Mouse (Mus musculus): ENCODE results near the gene Pcsk7. TPM values are rescaled to one million over a fixed set of nuclear protein-coding genes. Genes with fewer than 3 reads are reported as not detected.

Pcsk7 gene
- polyA plus RNA-seq, 1 experiment = 17.2 TPM

DNA sequence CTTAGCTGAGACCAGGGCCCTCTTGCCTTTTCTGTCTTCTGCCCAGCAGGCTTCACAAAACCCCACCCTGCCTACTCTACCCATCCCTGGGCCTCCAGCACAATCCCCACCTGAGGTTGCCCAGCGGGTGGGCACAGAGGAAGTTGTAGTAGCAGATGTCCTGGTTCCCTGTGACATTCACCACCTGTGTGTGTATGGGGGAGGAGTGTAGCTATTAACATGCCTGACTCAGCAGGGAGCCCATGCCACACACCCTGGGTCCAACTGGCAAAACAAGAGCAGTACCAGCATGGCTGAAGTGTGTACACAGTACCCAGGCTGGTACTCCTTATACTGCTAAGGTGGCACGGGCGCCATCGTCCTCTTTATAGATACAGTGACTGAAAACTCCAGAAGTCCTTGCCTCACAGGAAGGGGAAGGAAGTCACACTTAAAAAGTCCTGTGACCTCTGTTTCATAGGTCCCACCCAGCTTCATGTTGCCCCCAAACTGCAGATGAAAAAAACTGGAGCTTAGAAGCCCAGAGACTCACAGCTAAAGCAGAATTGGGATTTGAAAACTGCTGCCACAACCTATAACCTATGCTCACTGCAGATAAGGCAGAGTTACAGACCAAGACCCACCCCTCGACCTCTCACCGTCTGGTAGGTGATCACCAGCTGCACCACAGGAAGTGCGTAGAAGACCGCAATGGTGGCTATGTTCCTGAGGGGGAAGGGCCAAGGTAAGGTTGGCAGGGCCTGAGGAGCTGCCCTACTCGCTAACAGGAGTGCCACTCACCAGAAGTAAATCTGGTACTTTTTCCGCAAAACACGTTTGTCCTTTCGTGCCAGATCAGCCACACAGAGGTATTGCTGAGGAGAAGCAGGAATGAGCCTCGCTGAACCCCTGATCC lies 38.5 kb downstream of the Pcsk7 start:
- Histone ChIP-seq H3ac (ENCODE audit: control insufficient read depth, insufficient read length) (no peak overlapping the region), H3K36me3 (ENCODE audit: control insufficient read depth, insufficient read depth) (peaks cover 17% of the 10 kb centered on the region), H3K27me3 (ENCODE audit: control insufficient read depth, insufficient read depth, insufficient read length) (no peaks in the 10 kb centered on the region), H3K79me2 (ENCODE audit: control insufficient read depth, insufficient read depth) (no peaks in the 10 kb centered on the region), H3K4me2 (ENCODE audit: low read depth) (no peak overlapping the region), H3K4me3 (no peak overlapping the region)
- no peak for TF ChIP-seq MYOG (IDR thresholded peaks at IDR 0.05; ENCODE audit: control insufficient read depth in 1 of 3, insufficient read depth in 1 of 3, insufficient read length in 2 of 3, low read depth in 2 of 3)
- TF ChIP-seq SRF (IDR thresholded peaks at IDR 0.05; ENCODE audit: control insufficient read depth, insufficient read length, low read depth) = no peak
- no peak for TF ChIP-seq TCF3 (IDR thresholded peaks at IDR 0.05; ENCODE audit: insufficient read length, low read depth)
- no peak for TF ChIP-seq MAX (IDR thresholded peaks at IDR 0.05; ENCODE audit: low read depth)
- TF ChIP-seq USF1 (IDR thresholded peaks at IDR 0.05; ENCODE audit: low read depth) = no peak
- TF ChIP-seq REST (IDR thresholded peaks at IDR 0.05; ENCODE audit: insufficient read depth, insufficient read length) = no peak
- TF ChIP-seq TCF12 (IDR thresholded peaks at IDR 0.05; ENCODE audit: insufficient read depth, poor library complexity, severe bottlenecking) = no peak
- TF ChIP-seq MYOD1 (IDR thresholded peaks at IDR 0.05; ENCODE audit: control insufficient read depth in 1 of 3, insufficient read length in 2 of 3, low read depth in 2 of 3) = no peak
- no peak for TF ChIP-seq POLR2A (IDR thresholded peaks at IDR 0.05; ENCODE audit: insufficient read length, low read depth)
- TF ChIP-seq CEBPB (IDR thresholded peaks at IDR 0.05; ENCODE audit: insufficient read depth, poor library complexity, severe bottlenecking) = no peak

DNA sequence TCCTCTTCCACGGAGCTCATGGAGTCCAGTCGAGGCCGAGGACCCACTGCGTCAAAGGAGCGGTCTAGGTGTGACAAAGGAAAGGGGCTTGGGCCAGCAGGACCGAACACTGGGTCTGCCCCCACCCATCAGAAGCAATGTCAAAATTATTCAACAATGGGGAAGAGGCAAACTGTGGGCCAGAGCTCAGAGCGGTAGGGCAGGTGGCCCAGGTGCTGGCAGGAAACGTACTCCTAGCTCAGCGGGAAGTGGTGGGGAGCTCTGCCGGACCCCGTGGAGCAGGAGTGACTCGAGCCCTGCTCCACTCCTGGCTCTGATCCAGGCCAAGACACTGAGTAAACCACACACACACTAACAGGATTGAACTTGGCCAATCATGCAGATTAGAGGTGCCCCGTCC lies 39.4 kb downstream of the Pcsk7 start:
- Histone ChIP-seq H3K4me3 (no peak overlapping the region), H3ac (ENCODE audit: control insufficient read depth, insufficient read length) (no peak overlapping the region), H3K36me3 (ENCODE audit: control insufficient read depth, insufficient read depth) (peaks cover 27% of the 10 kb centered on the region), H3K27me3 (ENCODE audit: control insufficient read depth, insufficient read depth, insufficient read length) (no peaks in the 10 kb centered on the region), H3K79me2 (ENCODE audit: control insufficient read depth, insufficient read depth) (no peaks in the 10 kb centered on the region), H3K4me2 (ENCODE audit: low read depth) (no peak overlapping the region)
- TF ChIP-seq CEBPB (IDR thresholded peaks at IDR 0.05; ENCODE audit: insufficient read depth, poor library complexity, severe bottlenecking) (no peak), POLR2AphosphoS2 (IDR thresholded peaks at IDR 0.05; ENCODE audit: insufficient read length, low read depth) (no peak), MYOG (IDR thresholded peaks at IDR 0.05; ENCODE audit: control insufficient read depth in 1 of 3, insufficient read depth in 1 of 3, insufficient read length in 2 of 3, low read depth in 2 of 3) (no peak), SRF (IDR thresholded peaks at IDR 0.05; ENCODE audit: control insufficient read depth, insufficient read length, low read depth) (no peak), POLR2A (IDR thresholded peaks at IDR 0.05; ENCODE audit: insufficient read length, low read depth) (no peak), USF1 (IDR thresholded peaks at IDR 0.05; ENCODE audit: low read depth) (no peak), TCF3 (IDR thresholded peaks at IDR 0.05; ENCODE audit: insufficient read length, low read depth) (no peak), REST (IDR thresholded peaks at IDR 0.05; ENCODE audit: insufficient read depth, insufficient read length) (no peak), MYOD1 (IDR thresholded peaks at IDR 0.05; ENCODE audit: control insufficient read depth in 1 of 3, insufficient read length in 2 of 3, low read depth in 2 of 3) (no peak), MAX (IDR thresholded peaks at IDR 0.05; ENCODE audit: low read depth) (no peak), TCF12 (IDR thresholded peaks at IDR 0.05; ENCODE audit: insufficient read depth, poor library complexity, severe bottlenecking) (no peak)

DNA sequence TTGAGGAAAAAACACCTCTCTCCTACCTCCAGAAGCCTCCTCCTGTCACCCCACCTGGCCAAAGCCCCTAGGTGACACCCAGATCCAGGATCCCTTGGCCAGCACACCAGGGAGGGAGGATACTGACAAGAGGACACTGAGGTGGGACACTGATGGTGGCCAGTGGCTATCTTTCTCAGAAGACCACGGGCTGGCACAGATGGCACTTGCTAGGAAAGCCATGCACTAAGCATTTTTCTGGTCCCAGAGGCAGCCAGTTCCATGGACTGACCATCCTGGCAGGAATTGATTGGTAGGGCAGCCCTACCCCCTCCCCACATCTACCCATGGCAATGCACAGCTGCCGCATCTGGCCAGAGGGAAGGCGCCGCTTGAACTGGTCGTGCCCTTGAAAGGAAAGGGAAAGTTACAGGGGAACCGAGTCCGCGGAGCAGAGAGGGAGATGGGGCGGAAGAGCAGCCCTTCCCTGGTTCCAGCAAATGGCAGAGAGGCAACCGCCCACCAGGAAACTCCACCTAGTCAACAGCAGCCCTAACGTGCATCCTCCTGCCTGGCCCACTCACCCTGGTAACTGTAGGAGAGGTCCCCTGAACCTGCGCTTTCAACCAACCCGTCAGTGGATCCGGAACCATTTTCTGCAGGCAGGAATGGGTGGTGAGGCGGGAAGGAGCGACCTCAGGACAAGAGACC lies 40.0 kb downstream of the Pcsk7 start:
- peaks cover 27% of the 10 kb centered on the region for H3K36me3 ChIP-seq (ENCODE audit: control insufficient read depth, insufficient read depth)
- H3K4me3 ChIP-seq = no peak overlapping the region
- H3K27me3 ChIP-seq (ENCODE audit: control insufficient read depth, insufficient read depth, insufficient read length) = no peaks in the 10 kb centered on the region
- no peaks in the 10 kb centered on the region for H3K79me2 ChIP-seq (ENCODE audit: control insufficient read depth, insufficient read depth)
- no peak overlapping the region for H3K4me2 ChIP-seq (ENCODE audit: low read depth)
- TF ChIP-seq MAX (IDR thresholded peaks at IDR 0.05; ENCODE audit: low read depth) = no peak
- TF ChIP-seq CEBPB (IDR thresholded peaks at IDR 0.05; ENCODE audit: insufficient read depth, poor library complexity, severe bottlenecking) = no peak
- TF ChIP-seq POLR2AphosphoS2 (IDR thresholded peaks at IDR 0.05; ENCODE audit: insufficient read length, low read depth) = no peak
- TF ChIP-seq MYOD1 (IDR thresholded peaks at IDR 0.05; ENCODE audit: control insufficient read depth in 1 of 3, insufficient read length in 2 of 3, low read depth in 2 of 3) = no peak
- TF ChIP-seq POLR2A (IDR thresholded peaks at IDR 0.05; ENCODE audit: insufficient read length, low read depth) = no peak
- no peak for TF ChIP-seq MYOG (IDR thresholded peaks at IDR 0.05; ENCODE audit: control insufficient read depth in 1 of 3, insufficient read depth in 1 of 3, insufficient read length in 2 of 3, low read depth in 2 of 3)
- TF ChIP-seq USF1 (IDR thresholded peaks at IDR 0.05; ENCODE audit: low read depth) = no peak
- TF ChIP-seq TCF12 (IDR thresholded peaks at IDR 0.05; ENCODE audit: insufficient read depth, poor library complexity, severe bottlenecking) = no peak
- TF ChIP-seq TCF3 (IDR thresholded peaks at IDR 0.05; ENCODE audit: insufficient read length, low read depth) = no peak
- no peak for TF ChIP-seq SRF (IDR thresholded peaks at IDR 0.05; ENCODE audit: control insufficient read depth, insufficient read length, low read depth)
- TF ChIP-seq E2F4 (IDR thresholded peaks at IDR 0.05; ENCODE audit: insufficient read depth) = no peak
- no peak overlapping the region for H3ac ChIP-seq (ENCODE audit: control insufficient read depth, insufficient read length)

DNA sequence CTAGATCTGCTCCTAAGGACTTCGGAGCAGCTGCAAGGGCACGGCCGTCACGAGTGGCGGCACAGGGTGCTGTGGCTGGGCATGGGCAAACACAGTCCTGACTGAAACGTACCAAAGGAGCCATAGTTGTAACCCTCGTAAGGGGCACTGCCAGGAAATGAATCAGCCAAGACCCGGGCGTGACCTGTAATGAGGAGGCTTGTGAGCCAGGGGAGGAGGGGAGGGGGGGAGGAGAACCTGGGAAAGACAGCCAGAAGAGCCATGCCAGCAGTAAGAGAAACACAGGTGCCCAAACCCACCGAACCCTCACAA lies 40.5 kb downstream of the Pcsk7 start:
- Histone ChIP-seq H3K4me3 (no peak overlapping the region), H3K4me2 (ENCODE audit: low read depth) (no peak overlapping the region), H3K27me3 (ENCODE audit: control insufficient read depth, insufficient read depth, insufficient read length) (no peaks in the 10 kb centered on the region), H3ac (ENCODE audit: control insufficient read depth, insufficient read length) (no peak overlapping the region), H3K36me3 (ENCODE audit: control insufficient read depth, insufficient read depth) (peaks cover 30% of the 10 kb centered on the region), H3K79me2 (ENCODE audit: control insufficient read depth, insufficient read depth) (no peaks in the 10 kb centered on the region)
- TF ChIP-seq USF1 (IDR thresholded peaks at IDR 0.05; ENCODE audit: low read depth) (no peak), REST (IDR thresholded peaks at IDR 0.05; ENCODE audit: insufficient read depth, insufficient read length) (no peak), E2F4 (IDR thresholded peaks at IDR 0.05; ENCODE audit: insufficient read depth) (no peak), MAX (IDR thresholded peaks at IDR 0.05; ENCODE audit: low read depth) (no peak), SRF (IDR thresholded peaks at IDR 0.05; ENCODE audit: control insufficient read depth, insufficient read length, low read depth) (no peak)

All from myocyte (in vitro differentiated cells).